Mouse (Mus musculus): ENCODE results near the gene Zscan2.

The Zscan2 gene

GRCm38 (mm10) chr7:80843910-80844640 lies 16.6 kb upstream of the Zscan2 start:
- no peak for DNase-seq (ENCODE audit: inconsistent ontology term)

- DNase-seq (ENCODE audit: inconsistent ontology term): no peak
Observed at GRCm38 (mm10) chr7:80844691-80845090, 16.0 kb upstream of the Zscan2 start.

- no peak for DNase-seq (ENCODE audit: inconsistent ontology term)
Observed at GRCm38 (mm10) chr7:80845621-80846279, 15.0 kb upstream of the Zscan2 start.

GRCm38 (mm10) chr7:80846280-80846678 lies 14.4 kb upstream of the Zscan2 start:
- DNase-seq (ENCODE audit: inconsistent ontology term): no peak

GRCm38 (mm10) chr7:80846709-80847108 lies 14.0 kb upstream of the Zscan2 start:
- DNase-seq (ENCODE audit: inconsistent ontology term): no peak

- DNase-seq (ENCODE audit: inconsistent ontology term): no peak
Observed at GRCm38 (mm10) chr7:80849267-80849666, 11.5 kb upstream of the Zscan2 start.

- peak; percentile 63 for DNase-seq (ENCODE audit: inconsistent ontology term)
Observed at GRCm38 (mm10) chr7:80849710-80850109, 11.0 kb upstream of the Zscan2 start.

- DNase-seq (ENCODE audit: inconsistent ontology term): no peak
Observed at GRCm38 (mm10) chr7:80850520-80850919, 10.2 kb upstream of the Zscan2 start.

- no peak for DNase-seq (ENCODE audit: inconsistent ontology term)
Observed at GRCm38 (mm10) chr7:80853218-80853617, 7.5 kb upstream of the Zscan2 start.

GRCm38 (mm10) chr7:80855316-80855715 lies 5.4 kb upstream of the Zscan2 start:
- peak; percentile 67 for DNase-seq (ENCODE audit: inconsistent ontology term)

- peak; percentile 42 for DNase-seq (ENCODE audit: inconsistent ontology term)
Observed at GRCm38 (mm10) chr7:80857181-80857580, 3.5 kb upstream of the Zscan2 start.

GRCm38 (mm10) chr7:80860227-80860626 lies 493 bp upstream of the Zscan2 start:
- DNase-seq (ENCODE audit: inconsistent ontology term): peak; percentile 47

- no peak for DNase-seq (ENCODE audit: inconsistent ontology term)
Observed at GRCm38 (mm10) chr7:80862475-80862874, 1.8 kb downstream of the Zscan2 start.

- no peak for DNase-seq (ENCODE audit: inconsistent ontology term)
Observed at GRCm38 (mm10) chr7:80863520-80863919, 2.8 kb downstream of the Zscan2 start.

- DNase-seq (ENCODE audit: inconsistent ontology term): no peak
Observed at GRCm38 (mm10) chr7:80864151-80864550, 3.4 kb downstream of the Zscan2 start.

GRCm38 (mm10) chr7:80864831-80865230 lies 4.1 kb downstream of the Zscan2 start:
- no peak for DNase-seq (ENCODE audit: inconsistent ontology term)

- DNase-seq (ENCODE audit: inconsistent ontology term): no peak
Observed at GRCm38 (mm10) chr7:80865521-80865920, 4.8 kb downstream of the Zscan2 start.

- DNase-seq (ENCODE audit: inconsistent ontology term): no peak
Observed at GRCm38 (mm10) chr7:80866514-80867147, 5.9 kb downstream of the Zscan2 start.

- no peak for DNase-seq (ENCODE audit: inconsistent ontology term)
Observed at GRCm38 (mm10) chr7:80868686-80869085, 8.0 kb downstream of the Zscan2 start.

- DNase-seq (ENCODE audit: inconsistent ontology term): no peak
Observed at GRCm38 (mm10) chr7:80873038-80873437, 12.3 kb downstream of the Zscan2 start.

- no peak for DNase-seq (ENCODE audit: inconsistent ontology term)
Observed at GRCm38 (mm10) chr7:80873631-80874030, 12.9 kb downstream of the Zscan2 start.

- DNase-seq (ENCODE audit: inconsistent ontology term): no peak
Observed at GRCm38 (mm10) chr7:80875727-80876126, 15.0 kb downstream of the Zscan2 start.

Data from Muller cell, postnatal 12 days (primary cell).